Mouse (Mus musculus) brown adipose tissue, adult 24 weeks (tissue): ENCODE results near the gene Slc17a3. TPM values are rescaled to one million over a fixed set of nuclear protein-coding genes. Genes with fewer than 3 reads are reported as not detected.

Experiments used
- H3K27ac ChIP-seq: fragments of 200-500 bp; replicated peaks from 2 replicates; pipeline ENCODE4 v1.5.1; 2012; ENCODE audit warnings: low read depth, mild to moderate bottlenecking, low read length
- H3K4me1 ChIP-seq: fragments of 200-500 bp; 2 replicates; pipeline ENCODE4 v1.6.1; 2012; ENCODE audit warnings: low read length, mixed read lengths; ENCODE audit not compliant: control insufficient read depth, insufficient read depth, insufficient read length
- H3K4me3 ChIP-seq: fragments of 200-500 bp; 2 replicates; pipeline ENCODE4 v1.5.1; 2012; ENCODE audit warnings: low read depth, mild to moderate bottlenecking, low read length, moderate library complexity; ENCODE audit not compliant: insufficient read depth
- polyA plus RNA-seq: library from polyadenylated mRNA; stranded (reverse); fragments of >200 nt; gene quantifications from 2 replicates; pipeline ENCODE4 v1.2.4, GENCODE M21; 2012; ENCODE audit not compliant: missing spikeins, insufficient read depth, insufficient read length

The Slc17a3 gene
- not detected in 2 replicates for polyA plus RNA-seq

DNA sequence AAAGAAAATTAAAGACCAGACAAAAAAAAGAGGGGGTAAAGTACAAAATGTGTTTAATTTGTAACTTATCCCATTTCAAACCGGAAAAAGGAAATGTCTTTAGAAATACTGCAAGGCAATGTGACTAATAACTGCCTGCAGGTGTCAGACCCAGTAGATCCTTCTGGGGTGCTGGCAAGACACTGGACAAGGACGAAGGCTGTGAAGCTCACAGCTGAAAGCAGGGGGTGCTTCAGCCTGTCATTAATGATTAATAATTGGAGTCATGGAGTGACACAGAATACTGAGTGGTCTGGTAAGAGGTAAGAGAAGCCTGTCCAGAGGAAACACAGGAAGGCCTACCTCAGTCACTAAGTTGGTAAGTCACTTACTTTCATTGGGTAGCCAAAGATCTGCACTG is at the start of gene Slc17a3:
TSS of gene Slc17a3 (plus strand) at position 127 of the 400 bp plus-strand sequence.
- Histone ChIP-seq H3K4me1 (no peaks in the 10 kb centered on the region), H3K4me3 (no peak within 1 kb of the TSS), H3K27ac (no peak within 1 kb of the TSS)

DNA sequence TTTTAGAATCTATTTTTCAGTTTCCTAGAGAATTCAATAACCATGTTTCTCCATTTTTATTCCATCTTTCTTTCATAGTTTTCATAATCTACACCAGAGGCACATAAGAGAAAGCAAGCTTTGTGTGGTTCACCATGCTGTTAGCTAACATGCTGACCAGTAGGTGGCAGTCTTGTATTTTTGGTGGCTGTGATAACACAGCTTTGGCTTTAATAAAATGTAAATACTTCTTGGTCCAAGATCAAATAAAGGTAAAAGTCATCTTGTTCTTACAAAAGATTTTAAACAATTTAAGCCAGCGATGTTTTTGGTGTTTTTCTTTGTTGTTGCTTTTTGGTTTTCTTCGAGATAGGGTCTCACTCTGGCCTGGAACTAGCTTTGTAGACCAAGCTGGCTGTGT is 46.7 kb upstream of the Slc17a3 start:
- Histone ChIP-seq H3K4me3 (no peak overlapping the region), H3K27ac (no peak overlapping the region), H3K4me1 (no peaks in the 10 kb centered on the region)

DNA sequence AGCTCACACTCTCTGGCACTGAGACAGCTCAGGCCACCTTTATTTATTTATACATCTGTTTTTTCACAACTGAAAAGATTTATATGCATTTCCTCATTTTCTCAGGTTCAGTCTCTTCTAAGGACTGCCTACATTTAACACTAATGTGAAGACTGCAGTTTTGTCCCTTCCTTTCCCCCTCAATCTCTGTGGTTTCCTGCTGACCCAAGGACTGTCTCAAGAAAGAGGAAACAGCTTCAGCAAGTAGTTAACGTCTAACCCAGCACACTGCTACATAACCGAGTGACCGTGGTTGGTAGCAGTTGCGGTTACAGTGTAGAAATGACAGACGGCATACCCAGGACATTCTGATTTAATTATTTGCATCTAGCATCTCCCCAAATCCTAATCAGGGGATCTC is 39.8 kb upstream of the Slc17a3 start:
- Histone ChIP-seq H3K4me1 (no peaks in the 10 kb centered on the region), H3K4me3 (no peak overlapping the region), H3K27ac (no peak overlapping the region)

DNA sequence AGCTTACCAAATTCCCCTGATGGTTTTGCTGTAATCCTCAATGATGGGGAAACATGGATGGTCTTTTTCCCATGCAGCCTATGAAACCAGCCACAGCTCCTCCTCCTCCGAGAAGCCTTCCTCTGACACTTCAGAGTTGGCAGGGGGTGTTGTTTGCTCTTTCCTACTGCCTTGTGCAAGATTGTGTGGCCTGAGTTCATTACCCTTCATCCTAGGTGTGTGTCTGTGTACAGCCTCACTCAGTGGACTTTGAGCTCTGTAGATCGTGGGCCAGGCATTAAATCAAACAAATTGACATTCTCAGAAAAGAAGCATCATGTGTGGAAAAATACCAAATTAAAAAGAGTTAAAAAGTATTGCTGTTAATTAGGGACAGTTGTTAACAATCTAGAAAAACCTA is 34.7 kb upstream of the Slc17a3 start:
- no peaks in the 10 kb centered on the region for H3K4me1 ChIP-seq

DNA sequence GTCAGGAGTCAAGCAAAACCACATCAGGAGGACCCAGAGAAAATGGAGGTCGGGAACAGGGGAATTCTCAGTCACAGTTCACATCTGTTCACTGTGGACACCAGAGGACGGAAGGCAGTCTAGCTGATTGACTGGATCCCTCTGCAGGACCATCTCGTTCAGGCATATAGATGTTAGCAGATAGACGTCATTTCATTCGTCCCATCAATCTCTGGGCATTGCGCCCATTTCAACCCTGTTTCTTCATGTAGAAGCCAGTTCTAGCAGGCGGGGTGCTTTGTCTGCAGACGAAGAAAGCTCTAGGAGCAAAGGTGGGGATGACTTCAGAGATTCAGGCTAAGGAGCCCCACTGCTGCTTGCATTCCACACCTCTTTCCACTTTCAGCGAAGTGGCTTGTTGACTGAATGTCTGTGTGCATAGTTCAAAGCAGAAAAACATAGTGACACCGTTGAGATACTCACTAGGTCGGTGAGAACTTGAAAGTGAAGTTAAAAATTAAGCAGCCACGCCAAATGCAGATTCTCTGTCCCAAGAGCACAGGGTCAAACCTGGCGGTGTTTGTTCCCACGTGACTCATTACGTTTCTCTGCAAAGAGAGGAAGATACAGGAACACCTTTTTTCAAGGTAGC is 32.7 kb upstream of the Slc17a3 start, which contains the start of gene Slc17a2:
TSS of gene Slc17a2 (plus strand) at position 572 of the 631 bp plus-strand sequence.
- Histone ChIP-seq H3K4me3 (no peak within 1 kb of the TSS), H3K4me1 (no peaks in the 10 kb centered on the region), H3K27ac (no peak within 1 kb of the TSS)

More for the DNA sequence above, 34.7 kb upstream of the Slc17a3 start:
- no peak overlapping the region for H3K27ac ChIP-seq
- H3K4me3 ChIP-seq: no peak overlapping the region

DNA sequence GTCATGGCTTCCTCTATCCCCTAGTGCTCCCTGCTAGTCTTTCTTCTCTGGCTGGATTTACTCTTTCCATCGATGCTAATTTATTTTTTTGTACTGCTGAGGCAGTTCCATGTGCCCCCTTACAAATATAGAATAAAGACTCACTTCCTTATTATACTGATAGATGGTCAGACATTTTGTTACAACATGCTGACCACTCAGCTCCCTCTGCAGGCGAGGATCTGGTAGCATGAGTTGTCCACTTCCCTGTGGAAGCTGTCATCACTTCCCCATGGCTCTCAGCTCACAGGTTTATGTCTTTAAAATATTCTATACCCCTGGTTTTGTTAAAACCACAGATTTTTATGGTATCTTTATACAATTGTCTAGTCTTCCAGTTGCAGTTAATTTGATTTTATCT is 23.1 kb upstream of the Slc17a3 start:
- no peak overlapping the region for H3K4me3 ChIP-seq
- no peaks in the 10 kb centered on the region for H3K4me1 ChIP-seq
- H3K27ac ChIP-seq: no peak overlapping the region

DNA sequence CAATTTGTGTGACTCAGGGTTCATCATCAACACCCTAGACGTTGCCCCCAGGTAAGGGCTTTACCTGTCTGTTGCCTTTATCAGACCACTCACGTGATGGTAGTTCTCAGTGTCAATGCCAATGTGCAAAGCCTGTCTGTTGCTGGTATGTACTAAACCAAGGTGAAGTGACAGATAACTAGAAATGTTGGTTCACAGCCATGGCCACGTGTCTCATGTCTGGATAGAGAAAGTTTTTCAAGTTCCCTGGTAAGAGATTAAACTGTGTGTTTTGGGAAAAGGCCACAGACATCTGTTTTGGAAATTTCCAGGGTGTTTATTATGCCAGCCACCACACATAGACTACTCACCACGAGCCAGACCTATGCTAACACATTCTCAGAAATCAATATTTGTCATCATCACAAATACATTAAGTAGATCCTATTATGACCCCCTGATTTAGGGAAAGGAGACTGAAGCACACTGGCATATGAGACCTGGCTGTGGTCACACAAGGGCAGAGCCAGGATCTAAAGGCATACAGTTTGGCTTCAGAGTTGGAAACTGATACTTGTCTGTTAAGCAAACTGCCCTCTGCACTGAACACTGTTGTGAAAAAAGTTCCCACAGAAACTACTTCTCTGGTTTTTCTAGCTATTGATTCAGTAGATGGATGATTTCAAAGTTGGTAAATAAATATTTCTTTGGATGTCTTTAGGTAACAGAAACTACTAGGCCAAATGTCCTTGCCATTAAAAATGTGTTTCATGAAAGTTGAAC is 18.9 kb upstream of the Slc17a3 start:
- no peak overlapping the region for H3K27ac ChIP-seq
- no peaks in the 10 kb centered on the region for H3K4me1 ChIP-seq
- no peak overlapping the region for H3K4me3 ChIP-seq

DNA sequence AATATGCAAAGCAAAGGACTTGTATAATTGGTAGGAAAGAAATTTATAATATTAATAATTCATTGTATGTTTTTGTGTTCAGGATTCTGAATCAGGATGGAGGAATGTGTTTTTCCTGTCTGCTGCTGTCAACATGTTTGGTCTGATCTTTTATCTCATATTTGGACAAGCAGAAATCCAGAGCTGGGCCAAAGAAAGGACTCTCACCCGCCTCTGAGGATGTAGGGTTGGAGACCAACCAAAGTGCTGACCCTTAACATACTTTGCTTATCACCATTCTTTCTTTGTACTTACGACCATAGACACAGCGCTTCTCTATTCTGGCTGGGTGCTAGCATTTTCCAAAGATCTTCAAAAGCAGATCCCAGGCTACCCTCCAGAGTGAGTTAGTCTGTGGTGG is 17.0 kb upstream of the Slc17a3 start:
- H3K4me1 ChIP-seq: no peaks in the 10 kb centered on the region
- no peak overlapping the region for H3K27ac ChIP-seq
- H3K4me3 ChIP-seq: no peak overlapping the region

DNA sequence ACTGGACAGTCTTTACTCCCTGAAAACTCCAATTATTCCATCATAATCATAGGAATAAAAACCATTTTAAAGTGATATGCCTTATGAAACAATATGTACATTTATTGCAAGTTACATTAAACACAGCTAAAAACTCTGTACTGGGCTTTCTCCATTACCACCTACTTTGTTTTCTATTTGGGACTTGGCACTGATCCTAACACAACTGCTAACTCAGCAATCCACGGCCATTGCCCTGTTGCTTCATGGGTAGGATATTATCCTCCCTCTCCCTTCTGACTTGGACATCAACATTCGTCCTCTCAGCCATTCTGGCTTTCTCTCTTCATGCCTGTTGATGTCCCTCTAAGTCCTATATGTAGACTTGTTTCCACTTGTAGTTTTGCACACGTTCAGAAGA is 12.6 kb upstream of the Slc17a3 start:
- Histone ChIP-seq H3K4me3 (no peak overlapping the region), H3K4me1 (no peaks in the 10 kb centered on the region), H3K27ac (no peak overlapping the region)

DNA sequence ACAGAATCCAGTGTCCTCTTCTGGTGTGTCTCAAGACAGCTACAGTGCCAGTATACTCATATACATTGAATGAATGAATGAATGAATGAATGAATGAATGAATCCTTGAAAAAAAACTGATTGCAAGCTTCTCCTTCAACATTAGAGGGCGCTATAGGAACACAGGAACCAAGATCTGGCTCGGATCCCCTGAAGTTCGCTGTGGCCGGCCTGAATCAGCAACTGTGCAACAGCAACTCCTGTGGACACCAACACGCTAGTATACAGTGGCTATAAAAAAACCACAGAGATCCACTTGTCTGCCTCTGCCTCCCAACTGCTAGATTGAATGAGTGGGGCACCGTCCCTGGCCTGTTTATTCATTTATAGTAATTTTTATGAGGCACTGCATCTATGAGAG is 6.2 kb upstream of the Slc17a3 start:
- Histone ChIP-seq H3K4me1 (no peaks in the 10 kb centered on the region), H3K27ac (no peak overlapping the region), H3K4me3 (no peak overlapping the region)

DNA sequence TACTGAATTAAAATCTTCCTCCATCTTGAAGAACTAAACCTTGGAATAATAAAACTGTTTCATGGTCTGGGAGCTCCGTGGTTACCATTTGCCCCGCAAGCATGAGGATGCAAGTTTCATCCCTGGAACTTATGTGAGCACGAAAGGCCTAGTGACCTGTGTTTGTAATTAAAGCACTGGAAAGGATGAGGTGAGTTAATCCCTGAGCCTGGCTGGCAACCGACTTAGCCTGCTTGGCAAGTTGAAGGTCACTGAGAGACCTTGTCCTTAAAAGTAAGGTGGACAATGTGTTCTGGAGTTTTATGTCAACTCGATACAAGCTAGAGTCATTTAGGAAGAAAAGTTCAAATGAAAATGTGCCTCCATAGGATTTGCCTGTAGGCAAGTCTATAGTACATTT is 4.4 kb upstream of the Slc17a3 start:
- Histone ChIP-seq H3K4me3 (no peak overlapping the region), H3K4me1 (no peaks in the 10 kb centered on the region), H3K27ac (no peak overlapping the region)

DNA sequence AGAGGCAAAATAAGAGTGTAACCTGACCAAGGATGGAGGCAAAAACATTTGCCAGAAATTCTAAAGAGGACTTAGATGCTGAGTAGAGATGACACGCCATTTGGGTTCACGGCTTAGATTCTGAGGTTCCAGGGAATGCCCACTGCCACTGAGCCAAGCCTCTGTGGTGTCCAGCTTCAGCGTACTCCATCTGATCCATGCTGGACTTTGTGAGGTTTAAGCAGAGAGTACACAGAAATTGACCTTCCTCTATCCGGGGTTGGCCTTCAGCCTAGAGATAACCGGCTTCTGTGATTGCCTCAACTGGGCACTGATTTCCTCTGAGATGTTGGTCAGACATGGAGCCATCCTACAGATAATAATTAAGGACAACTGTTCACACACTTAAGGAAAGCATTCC is 2.6 kb upstream of the Slc17a3 start:
- Histone ChIP-seq H3K4me3 (no peak overlapping the region), H3K4me1 (no peaks in the 10 kb centered on the region), H3K27ac (no peak overlapping the region)

DNA sequence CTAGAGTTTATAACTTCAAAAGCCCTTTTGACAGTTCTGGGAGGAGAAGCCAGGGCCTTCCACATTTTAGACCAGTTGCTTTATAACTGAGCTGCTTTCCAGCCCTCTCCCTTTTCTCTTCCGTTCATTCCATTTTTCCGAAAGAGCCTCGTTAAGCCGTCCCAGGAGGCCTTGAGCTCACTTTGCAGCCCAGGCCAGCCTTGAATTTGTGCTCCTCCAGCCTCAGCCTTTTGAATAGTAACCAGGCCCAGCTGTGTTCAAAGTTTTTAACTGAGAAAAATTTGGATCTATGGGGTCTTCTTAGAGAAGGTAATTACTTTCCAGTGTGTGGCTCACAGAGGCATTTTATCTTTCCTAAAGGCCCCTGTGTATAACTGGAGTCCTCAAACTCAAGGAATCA is 6.6 kb downstream of the Slc17a3 start:
- Histone ChIP-seq H3K4me3 (no peak overlapping the region), H3K27ac (no peak overlapping the region), H3K4me1 (no peaks in the 10 kb centered on the region)

DNA sequence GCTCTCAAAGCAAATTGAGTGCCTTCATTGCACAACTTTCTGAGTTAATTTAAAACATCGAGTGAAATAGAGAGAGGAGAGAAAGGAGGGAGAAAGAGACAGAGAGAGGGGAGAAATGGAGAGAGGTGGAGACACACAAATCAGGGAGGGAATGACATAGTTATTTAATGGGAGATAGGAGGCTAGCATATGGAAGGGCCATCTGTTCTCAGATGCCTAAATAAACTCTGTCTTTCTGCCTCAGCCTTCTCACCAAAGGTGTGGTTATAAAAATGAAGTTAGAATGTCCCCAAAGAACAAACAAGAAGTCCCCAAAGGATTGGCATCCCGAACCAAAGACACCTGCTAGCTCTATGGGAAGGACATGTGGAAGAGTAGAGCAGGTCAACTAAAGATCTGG is 10.1 kb downstream of the Slc17a3 start:
- Histone ChIP-seq H3K4me3 (no peak overlapping the region), H3K4me1 (no peaks in the 10 kb centered on the region), H3K27ac (no peak overlapping the region)

DNA sequence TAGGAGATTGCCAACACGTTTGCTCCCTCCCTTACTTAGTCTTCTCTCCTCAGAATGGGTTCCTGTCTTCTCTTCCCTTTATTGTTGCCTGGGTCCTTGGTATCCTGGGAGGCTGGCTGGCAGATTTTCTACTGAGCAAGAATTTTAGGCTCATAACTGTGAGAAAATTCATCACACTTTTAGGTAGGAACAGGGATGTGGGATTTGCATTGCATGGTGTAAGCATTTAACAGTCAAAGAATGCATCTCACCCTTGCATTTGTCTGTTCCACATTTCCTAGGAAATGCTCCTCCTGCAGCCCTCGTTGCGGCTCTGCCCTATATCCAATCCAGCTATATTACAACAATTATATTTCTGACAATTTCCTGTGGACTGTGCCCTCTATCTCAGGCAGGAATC is 17.2 kb downstream of the Slc17a3 start:
- H3K27ac ChIP-seq: no peak overlapping the region
- no peak overlapping the region for H3K4me3 ChIP-seq

DNA sequence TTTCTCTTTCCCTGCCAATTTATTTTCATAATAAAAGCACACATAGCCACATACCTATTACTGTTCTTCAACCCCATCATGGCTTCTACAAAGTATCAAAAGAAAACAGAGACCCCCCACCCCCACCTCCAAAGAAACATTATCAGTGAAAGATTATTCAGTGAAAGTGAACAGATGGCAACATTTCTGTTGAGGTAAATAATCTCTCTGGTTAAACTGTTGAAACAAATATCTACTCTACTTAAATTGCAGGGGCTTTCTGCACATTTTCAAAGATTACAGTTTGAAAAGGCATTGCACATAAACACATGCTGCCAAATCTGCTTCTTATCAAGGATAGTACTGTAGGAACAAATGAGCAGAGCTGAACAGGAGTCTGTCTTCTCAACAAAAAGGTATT is 22.6 kb downstream of the Slc17a3 start:
- Histone ChIP-seq H3K27ac (no peak overlapping the region), H3K4me3 (no peak overlapping the region), H3K4me1 (peaks cover 5% of the 10 kb centered on the region)

More for the DNA sequence above, 17.2 kb downstream of the Slc17a3 start:
- peaks cover 2% of the 10 kb centered on the region; the same call in 1 of the 2 replicates for H3K4me1 ChIP-seq
